Mouse (Mus musculus) hindbrain, embryonic 12.5 days (tissue): ENCODE measurements at regions not wholly inside any gene's neighbourhood (a gene's known extent, or its start where the extent isn't known, plus 50 kb on each side); places are given as distances from the start of the nearest gene placed in this dataset.
A peak's percentile ranks its signal among the peaks of the same experiment; 100 is the strongest.

Experiments used
- ATAC-seq: fragments of 200-750 bp; cut with Nextera tagmentation; 2 replicates; pipeline ENCODE4 v1.8.0; 2017; ENCODE audit warnings: moderate TSS enrichment; ENCODE audit not compliant: low FRiP score
- H3K27ac ChIP-seq: fragments of 300-500 bp; sonication (generic); 2 replicates; pipeline ENCODE4 v1.5.1; 2016; ENCODE audit warnings: mild to moderate bottlenecking
- H3K27me3 ChIP-seq: fragments of 300-500 bp; sonication (generic); 2 replicates; pipeline ENCODE4 v1.6.1; 2016; ENCODE audit warnings: mild to moderate bottlenecking
- H3K36me3 ChIP-seq: fragments of 300-500 bp; sonication (generic); 2 replicates; pipeline ENCODE4 v1.6.1; 2016; ENCODE audit warnings: mild to moderate bottlenecking
- H3K4me1 ChIP-seq: fragments of 300-500 bp; sonication (generic); 2 replicates; pipeline ENCODE4 v1.6.1; 2016
- H3K4me2 ChIP-seq: fragments of 300-500 bp; sonication (generic); replicated peaks from 2 replicates; pipeline ENCODE4 v1.6.1; 2016; ENCODE audit warnings: mild to moderate bottlenecking
- H3K4me3 ChIP-seq: fragments of 300-500 bp; sonication (generic); 2 replicates; pipeline ENCODE4 v1.5.1; 2016; ENCODE audit warnings: mild to moderate bottlenecking
- H3K9ac ChIP-seq: fragments of 300-500 bp; sonication (generic); 2 replicates; pipeline ENCODE4 v1.6.1; 2016; ENCODE audit warnings: mild to moderate bottlenecking, moderate library complexity
- H3K9me3 ChIP-seq: fragments of 300-500 bp; sonication (generic); replicated peaks from 2 replicates; pipeline ENCODE4 v1.6.1; 2016; ENCODE audit warnings: mild to moderate bottlenecking
- WGBS: fragments of 180-500 bp; shearing (Covaris S2); methylation state at CpG from one replicate; pipeline ENCODE4 v1.1.7; 2016; 5-methylcytosine and 5-hydroxymethylcytosine counted together

GRCm38 (mm10) chr9:49958890-49959289 is 160.2 kb upstream of the Ncam1 start:
- Histone ChIP-seq H3K4me2 (no peak overlapping the region), H3K27ac (no peak overlapping the region), H3K36me3 (no peaks in the 10 kb centered on the region), H3K9me3 (no peaks in the 10 kb centered on the region), H3K27me3 (no peaks in the 10 kb centered on the region), H3K9ac (no peak overlapping the region), H3K4me1 (peaks cover 44% of the 10 kb centered on the region), H3K4me3 (no peak overlapping the region)
- ATAC-seq, result no peak
- WGBS, result 78% methylated on average over 3 of the region's 3 CpGs

- no peak overlapping the region for H3K27ac ChIP-seq
- H3K27me3 ChIP-seq, result no peaks in the 10 kb centered on the region
- H3K9me3 ChIP-seq, result no peaks in the 10 kb centered on the region
- H3K4me3 ChIP-seq, result no peak overlapping the region
- H3K4me1 ChIP-seq, result peaks cover 9% of the 10 kb centered on the region
- no peaks in the 10 kb centered on the region for H3K36me3 ChIP-seq
- no peak overlapping the region for H3K9ac ChIP-seq
- WGBS, result 61% methylated on average over 3 of the region's 3 CpGs
- no peak overlapping the region for H3K4me2 ChIP-seq
- ATAC-seq, result no peak
Measured at GRCm38 (mm10) chr9:49954601-49955000, 155.9 kb upstream of the Ncam1 start.

GRCm38 (mm10) chr9:49950321-49950720 is 151.6 kb upstream of the Ncam1 start:
- no peak for ATAC-seq
- Histone ChIP-seq H3K27me3 (no peaks in the 10 kb centered on the region), H3K9ac (no peak overlapping the region), H3K27ac (no peak overlapping the region), H3K4me3 (no peak overlapping the region), H3K4me2 (no peak overlapping the region), H3K4me1 (no peaks in the 10 kb centered on the region), H3K9me3 (no peaks in the 10 kb centered on the region), H3K36me3 (no peaks in the 10 kb centered on the region)
- 46% methylated on average over 5 of the region's 5 CpGs for WGBS

GRCm38 (mm10) chr9:49948546-49948945 is 149.8 kb upstream of the Ncam1 start:
- WGBS, result 83% methylated on average over 4 of the region's 4 CpGs
- H3K36me3 ChIP-seq, result no peaks in the 10 kb centered on the region
- no peak overlapping the region for H3K4me3 ChIP-seq
- H3K9me3 ChIP-seq, result no peaks in the 10 kb centered on the region
- H3K4me1 ChIP-seq, result no peaks in the 10 kb centered on the region
- H3K4me2 ChIP-seq, result no peak overlapping the region
- no peak overlapping the region for H3K9ac ChIP-seq
- H3K27me3 ChIP-seq, result no peaks in the 10 kb centered on the region
- no peak overlapping the region for H3K27ac ChIP-seq
- ATAC-seq, result no peak

GRCm38 (mm10) chr9:49946857-49947256 is 148.1 kb upstream of the Ncam1 start:
- Histone ChIP-seq H3K27me3 (no peaks in the 10 kb centered on the region), H3K4me3 (no peak overlapping the region), H3K4me1 (no peaks in the 10 kb centered on the region), H3K36me3 (no peaks in the 10 kb centered on the region), H3K27ac (no peak overlapping the region), H3K9ac (no peak overlapping the region), H3K4me2 (no peak overlapping the region), H3K9me3 (no peaks in the 10 kb centered on the region)
- no peak for ATAC-seq
- 63% methylated on average over 2 of the region's 2 CpGs for WGBS

- H3K27ac ChIP-seq, result peak overlapping the region; percentile 40; the same call in 1 of the 2 replicates
- no peak overlapping the region for H3K9ac ChIP-seq
- no peaks in the 10 kb centered on the region for H3K36me3 ChIP-seq
- 7% methylated on average over 9 of the region's 9 CpGs for WGBS
- no peaks in the 10 kb centered on the region for H3K9me3 ChIP-seq
- peak overlapping the region; percentile 24; the same call in 1 of the 2 replicates for H3K4me2 ChIP-seq
- peak; percentile 89 for ATAC-seq
- H3K27me3 ChIP-seq, result no peaks in the 10 kb centered on the region
- no peak overlapping the region for H3K4me3 ChIP-seq
- H3K4me1 ChIP-seq, result peaks cover 21% of the 10 kb centered on the region
Measured at GRCm38 (mm10) chr9:49935555-49936376, 137.0 kb upstream of the Ncam1 start.

GRCm38 (mm10) chr9:49928041-49928656 is 129.4 kb upstream of the Ncam1 start:
- ATAC-seq, result no peak
- Histone ChIP-seq H3K9ac (no peak overlapping the region), H3K9me3 (no peaks in the 10 kb centered on the region), H3K4me2 (no peak overlapping the region), H3K27me3 (no peaks in the 10 kb centered on the region), H3K4me3 (no peak overlapping the region), H3K4me1 (peaks cover 9% of the 10 kb centered on the region), H3K36me3 (no peaks in the 10 kb centered on the region), H3K27ac (no peak overlapping the region)
- 59% methylated on average over 3 of the region's 3 CpGs for WGBS

GRCm38 (mm10) chr9:49927281-49927680 is 128.6 kb upstream of the Ncam1 start:
- 89% methylated on average over 1 of the region's 1 CpGs for WGBS
- no peaks in the 10 kb centered on the region for H3K36me3 ChIP-seq
- H3K9me3 ChIP-seq, result no peaks in the 10 kb centered on the region
- no peak overlapping the region for H3K9ac ChIP-seq
- H3K27me3 ChIP-seq, result no peaks in the 10 kb centered on the region
- no peak for ATAC-seq
- peaks cover 17% of the 10 kb centered on the region for H3K4me1 ChIP-seq
- H3K4me3 ChIP-seq, result no peak overlapping the region
- H3K4me2 ChIP-seq, result no peak overlapping the region
- H3K27ac ChIP-seq, result no peak overlapping the region

- H3K4me3 ChIP-seq, result no peak overlapping the region
- no peaks in the 10 kb centered on the region for H3K9me3 ChIP-seq
- WGBS, result 95% methylated on average over 2 of the region's 2 CpGs
- no peak overlapping the region for H3K27ac ChIP-seq
- H3K27me3 ChIP-seq, result no peaks in the 10 kb centered on the region
- no peak for ATAC-seq
- no peak overlapping the region for H3K4me2 ChIP-seq
- H3K9ac ChIP-seq, result no peak overlapping the region
- peaks cover 20% of the 10 kb centered on the region for H3K4me1 ChIP-seq
- no peaks in the 10 kb centered on the region for H3K36me3 ChIP-seq
Measured at GRCm38 (mm10) chr9:49925796-49926195, 127.1 kb upstream of the Ncam1 start.

- Histone ChIP-seq H3K27ac (no peak overlapping the region), H3K4me3 (no peak overlapping the region), H3K9ac (no peak overlapping the region), H3K9me3 (no peaks in the 10 kb centered on the region), H3K27me3 (no peaks in the 10 kb centered on the region), H3K4me1 (peaks cover 20% of the 10 kb centered on the region), H3K36me3 (no peaks in the 10 kb centered on the region), H3K4me2 (no peak overlapping the region)
- WGBS, result 50% methylated on average over 4 of the region's 4 CpGs
- ATAC-seq, result no peak
Measured at GRCm38 (mm10) chr9:49923981-49924501, 125.3 kb upstream of the Ncam1 start.

GRCm38 (mm10) chr9:49922770-49923169 is 124.0 kb upstream of the Ncam1 start:
- H3K4me2 ChIP-seq, result no peak overlapping the region
- no peaks in the 10 kb centered on the region for H3K27me3 ChIP-seq
- H3K4me1 ChIP-seq, result peaks cover 20% of the 10 kb centered on the region
- no peaks in the 10 kb centered on the region for H3K36me3 ChIP-seq
- ATAC-seq, result no peak
- no peak overlapping the region for H3K9ac ChIP-seq
- no peaks in the 10 kb centered on the region for H3K9me3 ChIP-seq
- H3K4me3 ChIP-seq, result no peak overlapping the region
- WGBS, result 33% methylated on average over 3 of the region's 3 CpGs
- H3K27ac ChIP-seq, result no peak overlapping the region

GRCm38 (mm10) chr9:49922162-49922561 is 123.4 kb upstream of the Ncam1 start:
- no peak overlapping the region for H3K27ac ChIP-seq
- no peaks in the 10 kb centered on the region for H3K36me3 ChIP-seq
- H3K27me3 ChIP-seq, result no peaks in the 10 kb centered on the region
- H3K9ac ChIP-seq, result no peak overlapping the region
- peaks cover 20% of the 10 kb centered on the region for H3K4me1 ChIP-seq
- H3K4me2 ChIP-seq, result no peak overlapping the region
- ATAC-seq, result no peak
- no peak overlapping the region for H3K4me3 ChIP-seq
- WGBS, result 15% methylated on average over 2 of the region's 2 CpGs
- no peaks in the 10 kb centered on the region for H3K9me3 ChIP-seq

- Histone ChIP-seq H3K4me1 (peaks cover 20% of the 10 kb centered on the region), H3K27me3 (no peaks in the 10 kb centered on the region), H3K27ac (no peak overlapping the region), H3K4me3 (no peak overlapping the region), H3K9ac (no peak overlapping the region), H3K36me3 (no peaks in the 10 kb centered on the region), H3K9me3 (no peaks in the 10 kb centered on the region), H3K4me2 (no peak overlapping the region)
- ATAC-seq, result no peak
- 81% methylated on average over 3 of the region's 3 CpGs for WGBS
Measured at GRCm38 (mm10) chr9:49921306-49921705, 122.6 kb upstream of the Ncam1 start.
